8 mouse cellular contexts compared by ENCODE assay signal in the genomic region with DNA sequence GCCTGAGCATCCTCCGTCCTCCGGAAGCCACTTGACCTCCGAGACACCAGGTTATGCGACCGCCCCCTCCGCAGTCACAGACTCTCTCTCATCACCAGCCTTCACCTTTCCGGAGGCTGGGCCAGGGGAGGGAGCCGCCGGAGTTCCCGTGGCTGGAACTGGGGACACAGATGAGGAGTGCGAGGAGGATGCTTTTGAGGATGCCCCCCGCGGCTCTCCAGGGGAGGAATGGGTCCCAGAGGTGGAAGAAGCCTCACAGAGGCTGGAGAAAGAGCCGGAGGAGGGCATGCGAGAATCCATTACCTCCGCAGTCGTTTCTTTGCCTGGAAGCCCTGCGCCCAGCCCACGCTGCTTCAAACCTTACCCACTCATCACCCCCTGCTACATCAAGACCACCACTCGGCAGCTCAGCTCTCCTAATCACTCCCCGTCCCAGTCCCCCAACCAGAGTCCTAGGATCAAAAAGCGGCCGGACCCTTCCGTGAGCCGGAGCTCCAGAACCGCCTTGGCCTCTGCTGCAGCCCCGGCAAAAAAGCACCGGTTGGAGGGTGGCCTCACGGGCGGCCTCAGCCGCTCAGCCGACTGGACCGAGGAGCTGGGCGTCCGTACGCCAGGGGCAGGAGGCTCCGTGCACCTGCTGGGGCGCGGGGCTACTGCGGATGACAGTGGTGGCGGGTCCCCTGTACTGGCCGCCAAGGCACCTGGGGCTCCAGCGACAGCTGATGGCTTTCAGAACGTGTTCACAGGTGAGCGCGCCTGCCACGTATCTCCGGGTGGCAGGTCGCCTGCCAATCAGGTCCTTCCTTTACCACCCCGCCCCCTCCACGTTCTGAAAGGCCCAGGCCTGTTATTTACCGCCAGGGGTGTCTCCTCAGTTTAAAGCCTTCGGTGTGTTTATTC. TPM values are rescaled to one million over a fixed set of nuclear protein-coding genes. Genes with fewer than 3 reads are reported as not detected.
A peak's percentile ranks its signal among the peaks of the same experiment; 100 is the strongest.
DNase-seq lines count a peak whose midpoint lies in the region; ATAC-seq lines count a peak whose summit lies in the region.

No protein-coding gene starts in this region.

- peaks cover 20% of the 10 kb centered on the region for H3K27me3 ChIP-seq in heart, embryonic 10.5 days (ENCODE audit: insufficient read depth, poor library complexity, severe bottlenecking)
- no peaks in the 10 kb centered on the region for H3K27me3 ChIP-seq in forebrain, embryonic 14.5 days (replicated peaks; ENCODE audit: control insufficient read depth, insufficient read depth, low read length)
- peaks cover 9% of the 10 kb centered on the region; the same call in 1 of the 2 replicates for H3K27me3 ChIP-seq in intestine, embryonic 16.5 days (replicated peaks; ENCODE audit: control insufficient read depth, insufficient read depth, low read length)
- peaks cover 31% of the 10 kb centered on the region for H3K27me3 ChIP-seq in limb, embryonic 13.5 days
- H3K27me3 ChIP-seq in neural tube, embryonic 13.5 days = no peaks in the 10 kb centered on the region

- H3K4me1 ChIP-seq in heart, embryonic 10.5 days = peaks cover 22% of the 10 kb centered on the region
- H3K4me1 ChIP-seq in forebrain, embryonic 14.5 days (ENCODE audit: control insufficient read depth, insufficient read depth, low read length) = peaks cover 22% of the 10 kb centered on the region
- peaks cover 15% of the 10 kb centered on the region for H3K4me1 ChIP-seq in intestine, embryonic 16.5 days (ENCODE audit: control insufficient read depth, insufficient read depth, low read length)
- peaks cover 21% of the 10 kb centered on the region for H3K4me1 ChIP-seq in limb, embryonic 13.5 days
- peaks cover 45% of the 10 kb centered on the region for H3K4me1 ChIP-seq in neural tube, embryonic 13.5 days (replicated peaks)

- no peaks in the 10 kb centered on the region for H3K36me3 ChIP-seq in heart, embryonic 10.5 days
- H3K36me3 ChIP-seq in forebrain, embryonic 14.5 days (ENCODE audit: control insufficient read depth, insufficient read depth, low read length) = no peaks in the 10 kb centered on the region
- H3K36me3 ChIP-seq in intestine, embryonic 16.5 days (ENCODE audit: control insufficient read depth, insufficient read depth, low read length) = no peaks in the 10 kb centered on the region
- no peaks in the 10 kb centered on the region for H3K36me3 ChIP-seq in limb, embryonic 13.5 days
- H3K36me3 ChIP-seq in neural tube, embryonic 13.5 days = no peaks in the 10 kb centered on the region

- peak; percentile 50 for ATAC-seq in forebrain, embryonic 14.5 days
- ATAC-seq in intestine, embryonic 16.5 days = peak; percentile 74
- no peak for ATAC-seq in limb, embryonic 13.5 days (ENCODE audit: low FRiP score, low read depth)
- ATAC-seq in neural tube, embryonic 13.5 days (ENCODE audit: low read depth) = peak; percentile 64
- no peak for ATAC-seq in CD4-positive, CD25-positive, alpha-beta regulatory T cell, adult 4 months

- peak overlapping the region; percentile 78 for H3K4me3 ChIP-seq in heart, embryonic 10.5 days
- peak overlapping the region; percentile 83 for H3K4me3 ChIP-seq in forebrain, embryonic 14.5 days (ENCODE audit: low read depth, low read length)
- peak overlapping the region; percentile 62 for H3K4me3 ChIP-seq in intestine, embryonic 16.5 days (ENCODE audit: low read length)
- peak overlapping the region; percentile 67 for H3K4me3 ChIP-seq in limb, embryonic 13.5 days
- peak overlapping the region; percentile 74 for H3K4me3 ChIP-seq in neural tube, embryonic 13.5 days

- peak overlapping the region; percentile 97 for H3K4me2 ChIP-seq in forebrain, embryonic 14.5 days (ENCODE audit: low read length)
- H3K4me2 ChIP-seq in intestine, embryonic 16.5 days (ENCODE audit: low read depth, low read length) = peak overlapping the region; percentile 94
- peak overlapping the region; percentile 99 for H3K4me2 ChIP-seq in limb, embryonic 13.5 days (replicated peaks)
- H3K4me2 ChIP-seq in neural tube, embryonic 13.5 days = peak overlapping the region; percentile 96

- H3K9me3 ChIP-seq in heart, embryonic 10.5 days = no peaks in the 10 kb centered on the region
- H3K9me3 ChIP-seq in forebrain, embryonic 14.5 days (replicated peaks; ENCODE audit: control insufficient read depth, low read length) = no peaks in the 10 kb centered on the region
- no peaks in the 10 kb centered on the region for H3K9me3 ChIP-seq in intestine, embryonic 16.5 days (ENCODE audit: control insufficient read depth, low read length)
- H3K9me3 ChIP-seq in limb, embryonic 13.5 days = no peaks in the 10 kb centered on the region
- no peaks in the 10 kb centered on the region for H3K9me3 ChIP-seq in neural tube, embryonic 13.5 days

- DNase-seq in heart, embryonic 10.5 days (ENCODE audit: low spot score) = no peak
- no peak for DNase-seq in heart, adult 9 months (ENCODE audit: low spot score in 2 of 2)
- peak; percentile 78 for DNase-seq in cerebellum, adult 11 months
- peak; percentile 76 for DNase-seq in forebrain, embryonic 14.5 days (ENCODE audit: low spot score)

- under 1% methylated on average over 53 of the region's 53 CpGs for WGBS in heart, embryonic 10.5 days
- WGBS in forebrain, embryonic 14.5 days = under 1% methylated on average over 52 of the region's 53 CpGs
- WGBS in intestine, embryonic 16.5 days = under 1% methylated on average over 53 of the region's 53 CpGs
- under 1% methylated on average over 53 of the region's 53 CpGs for WGBS in limb, embryonic 13.5 days
- WGBS in neural tube, embryonic 13.5 days = under 1% methylated on average over 49 of the region's 53 CpGs

- peak overlapping the region; percentile 91 for H3K9ac ChIP-seq in forebrain, embryonic 14.5 days (ENCODE audit: low read length)
- peak overlapping the region; percentile 69 for H3K9ac ChIP-seq in intestine, embryonic 16.5 days (ENCODE audit: low read depth, low read length)
- H3K9ac ChIP-seq in limb, embryonic 13.5 days = peak overlapping the region; percentile 74
- H3K9ac ChIP-seq in neural tube, embryonic 13.5 days = peak overlapping the region; percentile 88

- H3K27ac ChIP-seq in heart, embryonic 10.5 days = 0 out of 2 replicates have a peak overlapping the region, but pooled peaks have one; percentile 22
- H3K27ac ChIP-seq in forebrain, embryonic 14.5 days (ENCODE audit: low read depth, low read length) = peak overlapping the region; percentile 87
- no peak overlapping the region for H3K27ac ChIP-seq in intestine, embryonic 16.5 days (ENCODE audit: low read length)
- H3K27ac ChIP-seq in limb, embryonic 13.5 days = no peak overlapping the region
- H3K27ac ChIP-seq in neural tube, embryonic 13.5 days (replicated peaks) = peak overlapping the region; percentile 93

RNA-seq across cellular contexts. Expression of gene Fmn2, which starts 1.5 kb away (rescaled TPM):
- 0.36 and 0.50 TPM in 2 replicates for polyA plus RNA-seq in heart, embryonic 10.5 days (2016; fragmentation: Nextera tagmentation; extraction: Ambion mirVana)
- 5.0 and 6.4 TPM in 2 replicates for polyA plus RNA-seq in forebrain, embryonic 14.5 days (2014; fragmentation: Nextera tagmentation; extraction: Ambion mirVana)
- 0.62 and 0.73 TPM in 2 replicates for polyA plus RNA-seq in intestine, embryonic 16.5 days (2015; fragmentation: Nextera tagmentation; extraction: Ambion mirVana)
- 1.2 and 1.5 TPM in 2 replicates for polyA plus RNA-seq in limb, embryonic 13.5 days (2015; fragmentation: Nextera tagmentation; extraction: Ambion mirVana)
- polyA plus RNA-seq in neural tube, embryonic 13.5 days (2015; fragmentation: Nextera tagmentation; extraction: Ambion mirVana) = 8.1 and 8.5 TPM in 2 replicates
- polyA plus RNA-seq in CD4-positive, CD25-positive, alpha-beta regulatory T cell, adult 4 months (2017; shearing (Covaris generic)) = not detected

Comparison
In these comparisons a context has a peak if more than half of its experiments do, and no peak if none do; other contexts are left out.
1. DNase-seq: peak in cerebellum, adult 11 months (single experiment) and forebrain, embryonic 14.5 days (single experiment); none in heart, embryonic 10.5 days (single experiment) and heart, adult 9 months (0 of 2).
2. H3K27ac ChIP-seq: peak in heart, embryonic 10.5 days (single experiment), forebrain, embryonic 14.5 days (single experiment) and neural tube, embryonic 13.5 days (single experiment); none in intestine, embryonic 16.5 days (single experiment) and limb, embryonic 13.5 days (single experiment).
3. ATAC-seq: peak in forebrain, embryonic 14.5 days (single experiment), intestine, embryonic 16.5 days (single experiment) and neural tube, embryonic 13.5 days (single experiment); none in limb, embryonic 13.5 days (single experiment) and CD4-positive, CD25-positive, alpha-beta regulatory T cell, adult 4 months (single experiment).
4. Peak in every context shown above with its lines, with median percentiles within 50 percentile points of each other: H3K4me3 ChIP-seq, H3K4me2 ChIP-seq and H3K9ac ChIP-seq.